Mouse (Mus musculus): ENCODE results near the gene Col9a2. TPM values are rescaled to one million over a fixed set of nuclear protein-coding genes. Genes with fewer than 3 reads are reported as not detected.

Gene Col9a2
- total RNA-seq, 1 experiment from 2014 or later, result not detected

GRCm38 (mm10) chr4:121018250-121018649 is 20.9 kb upstream of the Col9a2 start:
- ATAC-seq (ENCODE audit: extremely low read depth, insufficient number of reproducible peaks, low FRiP score, poor library complexity, severe bottlenecking), result no peak

GRCm38 (mm10) chr4:121020040-121020790 is 19.0 kb upstream of the Col9a2 start:
- no peak for ATAC-seq (ENCODE audit: extremely low read depth, insufficient number of reproducible peaks, low FRiP score, poor library complexity, severe bottlenecking)

GRCm38 (mm10) chr4:121021911-121022310 is 17.3 kb upstream of the Col9a2 start:
- no peak for ATAC-seq (ENCODE audit: extremely low read depth, insufficient number of reproducible peaks, low FRiP score, poor library complexity, severe bottlenecking)

- no peak for ATAC-seq (ENCODE audit: extremely low read depth, insufficient number of reproducible peaks, low FRiP score, poor library complexity, severe bottlenecking)
Measured at GRCm38 (mm10) chr4:121023464-121023863, 15.7 kb upstream of the Col9a2 start.

GRCm38 (mm10) chr4:121023941-121024340 is 15.2 kb upstream of the Col9a2 start:
- peak; percentile 91 for ATAC-seq (ENCODE audit: extremely low read depth, insufficient number of reproducible peaks, low FRiP score, poor library complexity, severe bottlenecking)

- no peak for ATAC-seq (ENCODE audit: extremely low read depth, insufficient number of reproducible peaks, low FRiP score, poor library complexity, severe bottlenecking)
Measured at GRCm38 (mm10) chr4:121025681-121026080, 13.5 kb upstream of the Col9a2 start.

GRCm38 (mm10) chr4:121028146-121028545 is 11.0 kb upstream of the Col9a2 start:
- ATAC-seq (ENCODE audit: extremely low read depth, insufficient number of reproducible peaks, low FRiP score, poor library complexity, severe bottlenecking), result no peak

- 0 out of 2 replicates have a peak, but pooled peaks have one; percentile 33 for ATAC-seq (ENCODE audit: extremely low read depth, insufficient number of reproducible peaks, low FRiP score, poor library complexity, severe bottlenecking)
Measured at GRCm38 (mm10) chr4:121028659-121029392, 10.4 kb upstream of the Col9a2 start.

- ATAC-seq (ENCODE audit: extremely low read depth, insufficient number of reproducible peaks, low FRiP score, poor library complexity, severe bottlenecking), result no peak
Measured at GRCm38 (mm10) chr4:121029632-121030031, 9.6 kb upstream of the Col9a2 start.

- ATAC-seq (ENCODE audit: extremely low read depth, insufficient number of reproducible peaks, low FRiP score, poor library complexity, severe bottlenecking), result peak; percentile 40; the same call in 1 of the 2 replicates
Measured at GRCm38 (mm10) chr4:121031440-121031839, 7.7 kb upstream of the Col9a2 start.

- peak; percentile 44; the same call in 1 of the 2 replicates for ATAC-seq (ENCODE audit: extremely low read depth, insufficient number of reproducible peaks, low FRiP score, poor library complexity, severe bottlenecking)
Measured at GRCm38 (mm10) chr4:121033006-121033405, 6.2 kb upstream of the Col9a2 start.

GRCm38 (mm10) chr4:121040323-121040722 is 1.1 kb downstream of the Col9a2 start:
- ATAC-seq (ENCODE audit: extremely low read depth, insufficient number of reproducible peaks, low FRiP score, poor library complexity, severe bottlenecking), result no peak

- ATAC-seq (ENCODE audit: extremely low read depth, insufficient number of reproducible peaks, low FRiP score, poor library complexity, severe bottlenecking), result peak; percentile 78
Measured at GRCm38 (mm10) chr4:121040897-121041671, 1.9 kb downstream of the Col9a2 start.

GRCm38 (mm10) chr4:121042472-121042871 is 3.3 kb downstream of the Col9a2 start:
- ATAC-seq (ENCODE audit: extremely low read depth, insufficient number of reproducible peaks, low FRiP score, poor library complexity, severe bottlenecking), result no peak

GRCm38 (mm10) chr4:121042946-121043345 is 3.8 kb downstream of the Col9a2 start:
- ATAC-seq (ENCODE audit: extremely low read depth, insufficient number of reproducible peaks, low FRiP score, poor library complexity, severe bottlenecking), result no peak

GRCm38 (mm10) chr4:121051863-121052262 is 12.7 kb downstream of the Col9a2 start:
- no peak for ATAC-seq (ENCODE audit: extremely low read depth, insufficient number of reproducible peaks, low FRiP score, poor library complexity, severe bottlenecking)

GRCm38 (mm10) chr4:121052454-121053323 is 13.5 kb downstream of the Col9a2 start:
- ATAC-seq (ENCODE audit: extremely low read depth, insufficient number of reproducible peaks, low FRiP score, poor library complexity, severe bottlenecking), result no peak

GRCm38 (mm10) chr4:121056342-121056741 is 17.2 kb downstream of the Col9a2 start:
- peak; percentile 34; the same call in 1 of the 2 replicates for ATAC-seq (ENCODE audit: extremely low read depth, insufficient number of reproducible peaks, low FRiP score, poor library complexity, severe bottlenecking)

Data from neutrophil, adult 5-6 weeks (primary cell).